Mouse (Mus musculus) testis, adult 2 months (tissue): ENCODE data around the gene Mast1.

ENCODE experiments used
- CTCF ChIP-seq: fragments of 200-500 bp; IDR thresholded peaks from 2 replicates; pipeline ENCODE4 v1.5.1; 2012; ENCODE audit warnings: low read depth, mild to moderate bottlenecking, inconsistent platforms, low read length, moderate library complexity; ENCODE audit not compliant: control insufficient read depth, insufficient read depth, insufficient replicate concordance
- POLR2A ChIP-seq: fragments of 200-500 bp; IDR thresholded peaks from 2 replicates; pipeline ENCODE4 v1.6.1; 2012; ENCODE audit warnings: low read depth, mild to moderate bottlenecking, inconsistent platforms, low read length, moderate library complexity; ENCODE audit not compliant: control insufficient read depth

DNA sequence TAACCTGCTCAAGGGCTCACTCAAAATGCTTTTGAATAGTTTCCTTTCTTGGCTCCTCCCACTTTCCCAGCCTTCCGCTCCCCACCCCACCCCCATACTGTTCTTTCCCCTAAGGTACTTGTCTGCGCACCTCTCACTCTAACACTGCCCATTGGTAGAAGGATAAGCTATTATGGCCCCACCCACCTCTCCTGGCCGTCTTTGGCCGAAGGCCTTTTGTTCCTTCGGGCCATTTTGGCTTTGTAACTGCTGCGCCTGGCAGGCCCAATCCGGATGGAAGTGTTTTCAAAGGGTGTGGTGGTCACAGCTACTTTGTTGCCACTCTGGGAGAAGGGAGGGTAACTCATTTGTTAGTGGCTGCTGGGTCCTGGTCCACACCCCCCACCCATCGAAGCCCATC lies 21.9 kb downstream of the Mast1 start:
- TF ChIP-seq CTCF (no peak), POLR2A (no peak)
